Mouse (Mus musculus) liver, embryonic 11.5 days (tissue): Measurements from ENCODE around the gene Rraga. TPM values are rescaled to one million over a fixed set of nuclear protein-coding genes. Genes with fewer than 3 reads are reported as not detected.
"Not testable (repeated sequence)": the region's sequence is repeated elsewhere in the genome, so short reads cannot be mapped to it uniquely, and the experiment has no call there.

Experiments
- ATAC-seq: fragments of 200-750 bp; cut with Nextera tagmentation; replicated peaks from 2 replicates; pipeline ENCODE4 v1.8.0; 2017; ENCODE audit warnings: moderate number of reproducible peaks, mild to moderate bottlenecking, moderate TSS enrichment, moderate library complexity; ENCODE audit not compliant: low FRiP score
- DNase-seq: peaks from one replicate; pipeline ENCODE4 v3.0.0-alpha.2; 2017; ENCODE audit warnings: low spot score
- H3K27ac ChIP-seq: fragments of 300-500 bp; sonication (generic); 2 replicates; pipeline ENCODE4 v1.5.1; 2014; ENCODE audit warnings: mild to moderate bottlenecking, low read depth, low read length, control low read depth
- H3K27me3 ChIP-seq: fragments of 300-500 bp; sonication (generic); replicated peaks from 2 replicates; pipeline ENCODE4 v1.6.1; 2014; ENCODE audit warnings: low read length, mixed read lengths; ENCODE audit not compliant: control insufficient read depth, insufficient read depth
- H3K36me3 ChIP-seq: fragments of 300-500 bp; sonication (generic); 2 replicates; pipeline ENCODE4 v1.6.1; 2014; ENCODE audit warnings: mild to moderate bottlenecking, low read length, moderate library complexity, mixed read lengths; ENCODE audit not compliant: control insufficient read depth, insufficient read depth
- H3K4me1 ChIP-seq: fragments of 300-500 bp; sonication (generic); replicated peaks from 2 replicates; pipeline ENCODE4 v1.6.1; 2014; ENCODE audit warnings: low read length, mixed read lengths; ENCODE audit not compliant: control insufficient read depth, insufficient read depth
- H3K4me2 ChIP-seq: fragments of 300-500 bp; sonication (generic); 2 replicates; pipeline ENCODE4 v1.6.1; 2014; ENCODE audit warnings: mild to moderate bottlenecking, control low read depth, moderate library complexity
- H3K4me3 ChIP-seq: fragments of 300-500 bp; sonication (generic); 2 replicates; pipeline ENCODE4 v1.5.1; 2014; ENCODE audit warnings: low read depth, low read length, control low read depth
- H3K9ac ChIP-seq: fragments of 300-500 bp; sonication (generic); 2 replicates; pipeline ENCODE4 v1.6.1; 2014; ENCODE audit warnings: low read depth, low read length, control low read depth
- H3K9me3 ChIP-seq: fragments of 300-500 bp; sonication (generic); 2 replicates; pipeline ENCODE4 v1.6.1; 2016; ENCODE audit warnings: low read length, inconsistent platforms, mixed read lengths; ENCODE audit not compliant: control insufficient read depth
- WGBS: fragments of 180-500 bp; shearing (Covaris S2); extraction: QIAGEN DNeasy Blood & Tissue Kit; methylation state at CpG from one replicate; pipeline ENCODE4 v1.1.7; 2014; 5-methylcytosine and 5-hydroxymethylcytosine counted together
- polyA plus RNA-seq: library from polyadenylated mRNA; unstranded; fragments of >200 nt; fragmentation: Nextera tagmentation; extraction: Ambion mirVana; gene quantifications from 2 replicates; pipeline ENCODE4 v1.2.1, GENCODE M21; 2014

Rraga gene
- polyA plus RNA-seq, 1 experiment from 2014 or later, result 62.2 TPM

DNA sequence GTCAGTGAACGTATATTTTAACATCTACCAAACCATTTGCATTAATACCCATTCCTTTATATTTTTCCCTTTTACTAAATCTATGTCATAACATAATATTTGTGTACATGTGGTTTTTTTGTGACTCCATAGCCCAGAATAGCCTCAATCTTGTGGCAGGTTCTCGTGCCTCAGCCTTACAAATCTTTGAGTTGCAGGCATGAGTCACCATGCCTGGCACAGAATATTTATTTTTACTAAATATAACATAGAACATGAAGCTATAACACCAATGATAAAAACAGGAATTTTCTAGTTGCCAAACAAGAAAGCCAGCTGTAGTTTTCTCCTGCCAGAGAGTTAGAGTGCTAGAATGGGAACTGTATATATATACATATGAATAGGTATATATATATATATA, 45.0 kb downstream of the Rraga start:
- Histone ChIP-seq H3K4me3 (no peak overlapping the region), H3K4me1 (no peaks in the 10 kb centered on the region), H3K27ac (no peak overlapping the region), H3K27me3 (no peaks in the 10 kb centered on the region), H3K9ac (no peak overlapping the region), H3K36me3 (no peaks in the 10 kb centered on the region), H3K9me3 (no peaks in the 10 kb centered on the region), H3K4me2 (no peak overlapping the region)
- no peak for DNase-seq
- ATAC-seq, result no peak
- WGBS, result 61% methylated on average over 2 of the region's 2 CpGs

DNA sequence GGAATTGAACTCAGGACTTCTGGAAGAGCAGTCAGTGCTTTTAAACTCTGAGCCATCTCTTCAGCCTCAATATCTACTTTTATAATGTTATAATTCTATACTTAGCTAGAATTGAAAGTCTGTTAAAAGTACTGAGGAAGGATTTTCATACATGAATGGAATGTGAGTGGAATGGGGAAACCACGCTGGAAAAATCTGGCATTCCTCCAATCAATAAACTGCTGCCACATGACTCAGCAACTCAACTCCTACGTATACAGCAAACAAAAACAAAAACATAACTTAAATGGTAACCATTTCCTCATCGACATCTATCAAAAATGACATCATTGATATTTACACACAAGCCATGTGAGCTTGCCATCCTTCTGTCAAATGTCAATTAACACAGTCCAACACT, 46.6 kb downstream of the Rraga start:
- Histone ChIP-seq H3K9me3 (no peaks in the 10 kb centered on the region), H3K4me2 (no peak overlapping the region), H3K9ac (no peak overlapping the region), H3K36me3 (no peaks in the 10 kb centered on the region), H3K27ac (no peak overlapping the region), H3K4me1 (no peaks in the 10 kb centered on the region), H3K27me3 (no peaks in the 10 kb centered on the region), H3K4me3 (no peak overlapping the region)
- WGBS, result 75% methylated on average over 3 of the region's 3 CpGs
- DNase-seq (no peak), ATAC-seq (no peak)

- 81% methylated on average over 1 of the region's 1 CpGs for WGBS
- not testable (repeated sequence) for ATAC-seq, H3K4me2 ChIP-seq, H3K36me3 ChIP-seq, H3K27ac ChIP-seq, H3K9ac ChIP-seq, H3K27me3 ChIP-seq, DNase-seq, H3K9me3 ChIP-seq, H3K4me3 ChIP-seq, H3K4me1 ChIP-seq
Observed at GRCm38 (mm10) chr4:86622532-86622931, 47.1 kb downstream of the Rraga start.

DNA sequence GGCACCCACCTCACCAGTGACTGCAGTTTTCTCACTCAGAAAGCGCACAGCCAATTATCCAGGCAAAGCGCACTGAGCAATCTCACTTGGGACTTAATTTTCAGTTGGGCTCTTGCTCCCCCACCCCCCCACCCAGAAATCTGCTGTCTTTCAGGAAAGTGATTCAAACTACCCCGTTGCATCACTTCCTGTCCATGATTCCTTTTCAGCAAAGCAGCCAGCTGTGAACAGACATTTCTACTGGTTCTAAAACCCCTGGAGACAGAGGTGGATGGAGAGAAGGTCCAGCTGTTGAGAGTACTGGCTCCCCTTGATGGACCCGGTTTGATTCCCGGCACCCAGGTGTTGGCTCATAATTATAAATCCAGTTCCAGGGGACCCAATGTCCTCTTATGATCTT, 50.0 kb downstream of the Rraga start:
- Histone ChIP-seq H3K9me3 (no peaks in the 10 kb centered on the region), H3K9ac (no peak overlapping the region), H3K4me2 (no peak overlapping the region), H3K27ac (no peak overlapping the region), H3K4me1 (no peaks in the 10 kb centered on the region), H3K27me3 (no peaks in the 10 kb centered on the region), H3K4me3 (no peak overlapping the region), H3K36me3 (no peaks in the 10 kb centered on the region)
- no peak for ATAC-seq
- DNase-seq, result no peak
- WGBS, result 74% methylated on average over 5 of the region's 5 CpGs

GRCm38 (mm10) chr4:86626496-86626895, 51.0 kb downstream of the Rraga start:
- ATAC-seq, H3K36me3 ChIP-seq, H3K4me1 ChIP-seq, H3K4me2 ChIP-seq, H3K27ac ChIP-seq, DNase-seq, H3K9ac ChIP-seq, H3K9me3 ChIP-seq, H3K27me3 ChIP-seq, H3K4me3 ChIP-seq: not testable (repeated sequence)
- WGBS, result 85% methylated on average over 7 of the region's 7 CpGs

Other genes starting within 250 kb of the Rraga start
- gene Saxo1, start 17.3 kb upstream of the Rraga start, polyA plus RNA-seq, result not detected in 2 replicates
- gene Haus6, start 36.4 kb downstream of the Rraga start, polyA plus RNA-seq, result 27.8 and 30.6 TPM in 2 replicates
- 161 and 169 TPM in 2 replicates for gene Plin2, start 94.4 kb downstream of the Rraga start, polyA plus RNA-seq
- gene Dennd4c, start 172.9 kb downstream of the Rraga start, polyA plus RNA-seq, result 5.8 and 7.0 TPM in 2 replicates